Mouse (Mus musculus) forebrain, embryonic 11.5 days (tissue): ENCODE measurements around the gene Hs3st1. TPM values are rescaled to one million over a fixed set of nuclear protein-coding genes. Genes with fewer than 3 reads are reported as not detected.

Experiments used
- ATAC-seq: fragments of 200-750 bp; cut with Nextera tagmentation; replicated peaks from 2 replicates; pipeline ENCODE4 v1.8.0; 2017; ENCODE audit warnings: moderate TSS enrichment; ENCODE audit not compliant: low FRiP score
- DNase-seq: peaks from one replicate; pipeline ENCODE4 v3.0.0-alpha.2; 2017; ENCODE audit warnings: low spot score
- H3K27ac ChIP-seq: fragments of 300-500 bp; sonication (generic); 2 replicates; pipeline ENCODE4 v1.5.1; 2014; ENCODE audit warnings: low read depth, low read length
- H3K27me3 ChIP-seq: fragments of 300-500 bp; sonication (generic); 2 replicates; pipeline ENCODE4 v1.6.1; 2014; ENCODE audit warnings: mild to moderate bottlenecking, low read length, mixed read lengths; ENCODE audit not compliant: control insufficient read depth, insufficient read depth
- H3K36me3 ChIP-seq: fragments of 300-500 bp; sonication (generic); 2 replicates; pipeline ENCODE4 v1.6.1; 2014; ENCODE audit warnings: mild to moderate bottlenecking, low read length, moderate library complexity, mixed read lengths; ENCODE audit not compliant: control insufficient read depth, insufficient read depth
- H3K4me1 ChIP-seq: fragments of 300-500 bp; sonication (generic); replicated peaks from 2 replicates; pipeline ENCODE4 v1.6.1; 2014; ENCODE audit warnings: low read length, mixed read lengths; ENCODE audit not compliant: control insufficient read depth, insufficient read depth
- H3K4me2 ChIP-seq: fragments of 300-500 bp; sonication (generic); 2 replicates; pipeline ENCODE4 v1.6.1; 2014; ENCODE audit warnings: low read depth, mild to moderate bottlenecking, low read length, moderate library complexity, mixed read lengths; ENCODE audit not compliant: severe bottlenecking
- H3K4me3 ChIP-seq: fragments of 300-500 bp; sonication (generic); 2 replicates; pipeline ENCODE4 v1.5.1; 2014; ENCODE audit warnings: low read depth, low read length
- H3K9ac ChIP-seq: fragments of 300-500 bp; sonication (generic); 2 replicates; pipeline ENCODE4 v1.6.1; 2014; ENCODE audit warnings: low read length
- H3K9me3 ChIP-seq: fragments of 300-500 bp; sonication (generic); 2 replicates; pipeline ENCODE4 v1.6.1; 2016; ENCODE audit warnings: low read length, mixed read lengths; ENCODE audit not compliant: control insufficient read depth
- WGBS: fragments of 180-500 bp; shearing (Covaris S2); extraction: QIAGEN DNeasy Blood & Tissue Kit; methylation state at CpG from one replicate; pipeline ENCODE4 v1.1.7; 2014; 5-methylcytosine and 5-hydroxymethylcytosine counted together
- polyA plus RNA-seq: library from polyadenylated mRNA; unstranded; fragments of >200 nt; fragmentation: Nextera tagmentation; extraction: Ambion mirVana; gene quantifications from 2 replicates; pipeline ENCODE4 v1.2.1, GENCODE M21; 2014

Hs3st1 gene
- polyA plus RNA-seq, 1 experiment from 2014 or later, result 8.3 TPM

- WGBS, result 21% methylated on average over 2 of the region's 2 CpGs
- DNase-seq (no peak), ATAC-seq (no peak)
- Histone ChIP-seq H3K9ac (no peak overlapping the region), H3K36me3 (no peaks in the 10 kb centered on the region), H3K9me3 (no peaks in the 10 kb centered on the region), H3K27me3 (no peaks in the 10 kb centered on the region), H3K4me2 (no peak overlapping the region), H3K4me3 (no peak overlapping the region), H3K4me1 (no peaks in the 10 kb centered on the region; the same call in 1 of the 2 replicates), H3K27ac (no peak overlapping the region)
Measured at GRCm38 (mm10) chr5:39659417-39659816, 95.9 kb downstream of the Hs3st1 start.

- H3K36me3 ChIP-seq, result no peaks in the 10 kb centered on the region
- H3K4me1 ChIP-seq, result no peaks in the 10 kb centered on the region
- ATAC-seq (peak; percentile 77), DNase-seq (peak; percentile 61)
- H3K27me3 ChIP-seq, result peaks cover 3% of the 10 kb centered on the region; the same call in 1 of the 2 replicates
- WGBS, result under 1% methylated on average over 28 of the region's 28 CpGs
- H3K9me3 ChIP-seq, result no peaks in the 10 kb centered on the region
- peak overlapping the region; percentile 72 for H3K9ac ChIP-seq
- peak overlapping the region; percentile 91 for H3K4me2 ChIP-seq
- peak overlapping the region; percentile 60 for H3K4me3 ChIP-seq
- H3K27ac ChIP-seq, result no peak overlapping the region
Measured at GRCm38 (mm10) chr5:39644827-39645380, 110.4 kb downstream of the Hs3st1 start.

- Histone ChIP-seq H3K4me3 (peak overlapping the region; percentile 60), H3K9ac (peak overlapping the region; percentile 72), H3K4me1 (no peaks in the 10 kb centered on the region), H3K4me2 (peak overlapping the region; percentile 91), H3K27ac (no peak overlapping the region), H3K27me3 (peaks cover 3% of the 10 kb centered on the region; the same call in 1 of the 2 replicates), H3K9me3 (no peaks in the 10 kb centered on the region), H3K36me3 (no peaks in the 10 kb centered on the region)
- peak; percentile 96 for ATAC-seq
- peak; percentile 93 for DNase-seq
- under 1% methylated on average over 55 of the region's 56 CpGs for WGBS
Measured at GRCm38 (mm10) chr5:39643924-39644826, 111.1 kb downstream of the Hs3st1 start.

GRCm38 (mm10) chr5:39643260-39643923 lies 111.9 kb downstream of the Hs3st1 start:
- DNase-seq (no peak), ATAC-seq (no peak)
- Histone ChIP-seq H3K27ac (no peak overlapping the region), H3K27me3 (peaks cover 3% of the 10 kb centered on the region; the same call in 1 of the 2 replicates), H3K4me3 (peak overlapping the region; percentile 60), H3K9ac (no peak overlapping the region; the same call in 1 of the 2 replicates), H3K9me3 (no peaks in the 10 kb centered on the region), H3K36me3 (no peaks in the 10 kb centered on the region), H3K4me2 (peak overlapping the region; percentile 91), H3K4me1 (no peaks in the 10 kb centered on the region)
- 3% methylated on average over 22 of the region's 22 CpGs for WGBS

- peaks cover 3% of the 10 kb centered on the region; the same call in 1 of the 2 replicates for H3K27me3 ChIP-seq
Measured at GRCm38 (mm10) chr5:39642222-39642770, 113.0 kb downstream of the Hs3st1 start.

GRCm38 (mm10) chr5:39639438-39640177 lies 115.7 kb downstream of the Hs3st1 start:
- Histone ChIP-seq H3K36me3 (no peaks in the 10 kb centered on the region), H3K9ac (no peak overlapping the region), H3K27ac (no peak overlapping the region), H3K9me3 (no peaks in the 10 kb centered on the region), H3K4me1 (no peaks in the 10 kb centered on the region), H3K4me2 (no peak overlapping the region), H3K4me3 (no peak overlapping the region), H3K27me3 (peaks cover 3% of the 10 kb centered on the region; the same call in 1 of the 2 replicates)
- ATAC-seq (no peak), DNase-seq (peak; percentile 78)
- 54% methylated on average over 10 of the region's 10 CpGs for WGBS

More at GRCm38 (mm10) chr5:39642222-39642770, 113.0 kb downstream of the Hs3st1 start:
- no peak overlapping the region for H3K27ac ChIP-seq
- no peak overlapping the region for H3K4me3 ChIP-seq
- no peak for DNase-seq
- no peak overlapping the region for H3K9ac ChIP-seq
- H3K36me3 ChIP-seq, result no peaks in the 10 kb centered on the region
- no peaks in the 10 kb centered on the region for H3K9me3 ChIP-seq
- no peak overlapping the region for H3K4me2 ChIP-seq
- 70% methylated on average over 6 of the region's 6 CpGs for WGBS
- no peak for ATAC-seq
- no peaks in the 10 kb centered on the region for H3K4me1 ChIP-seq

- H3K27ac ChIP-seq, result no peak overlapping the region
- no peak overlapping the region for H3K4me3 ChIP-seq
- no peak overlapping the region for H3K4me2 ChIP-seq
- no peaks in the 10 kb centered on the region for H3K36me3 ChIP-seq
- WGBS, result 87% methylated on average over 5 of the region's 5 CpGs
- H3K27me3 ChIP-seq, result peaks cover 2% of the 10 kb centered on the region; the same call in 1 of the 2 replicates
- no peaks in the 10 kb centered on the region for H3K4me1 ChIP-seq
- ATAC-seq (no peak), DNase-seq (no peak)
- no peaks in the 10 kb centered on the region for H3K9me3 ChIP-seq
- H3K9ac ChIP-seq, result no peak overlapping the region
Measured at GRCm38 (mm10) chr5:39638926-39639325, 116.3 kb downstream of the Hs3st1 start.

GRCm38 (mm10) chr5:39637874-39638273 lies 117.4 kb downstream of the Hs3st1 start:
- WGBS, result 65% methylated on average over 6 of the region's 6 CpGs
- DNase-seq, result no peak

More at GRCm38 (mm10) chr5:39637874-39638273, 117.4 kb downstream of the Hs3st1 start:
- Histone ChIP-seq H3K4me1 (no peaks in the 10 kb centered on the region), H3K9me3 (no peaks in the 10 kb centered on the region), H3K27me3 (no peaks in the 10 kb centered on the region), H3K9ac (no peak overlapping the region), H3K27ac (no peak overlapping the region), H3K4me2 (no peak overlapping the region), H3K4me3 (no peak overlapping the region), H3K36me3 (no peaks in the 10 kb centered on the region)
- no peak for ATAC-seq
